Mouse (Mus musculus) ovary, adult 18-20 months (tissue): ENCODE measurements around the gene Mmp25.
"Not testable (repeated sequence)": the region's sequence is repeated elsewhere in the genome, so short reads cannot be mapped to it uniquely, and the experiment has no call there.

Experiments
- DNase-seq: peaks from one replicate; pipeline ENCODE4 v3.0.0; 2022; ENCODE audit warnings: low spot score, mixed read lengths

Gene Mmp25

GRCm38 (mm10) chr17:23600641-23601622 lies 44.1 kb downstream of the Mmp25 start, which contains the start of gene Zscan10:
Gene Zscan10, plus strand, starts transcription at chr17:23600856.
- no peak for DNase-seq

GRCm38 (mm10) chr17:23599605-23600063 lies 45.4 kb downstream of the Mmp25 start:
- DNase-seq: no peak

DNA sequence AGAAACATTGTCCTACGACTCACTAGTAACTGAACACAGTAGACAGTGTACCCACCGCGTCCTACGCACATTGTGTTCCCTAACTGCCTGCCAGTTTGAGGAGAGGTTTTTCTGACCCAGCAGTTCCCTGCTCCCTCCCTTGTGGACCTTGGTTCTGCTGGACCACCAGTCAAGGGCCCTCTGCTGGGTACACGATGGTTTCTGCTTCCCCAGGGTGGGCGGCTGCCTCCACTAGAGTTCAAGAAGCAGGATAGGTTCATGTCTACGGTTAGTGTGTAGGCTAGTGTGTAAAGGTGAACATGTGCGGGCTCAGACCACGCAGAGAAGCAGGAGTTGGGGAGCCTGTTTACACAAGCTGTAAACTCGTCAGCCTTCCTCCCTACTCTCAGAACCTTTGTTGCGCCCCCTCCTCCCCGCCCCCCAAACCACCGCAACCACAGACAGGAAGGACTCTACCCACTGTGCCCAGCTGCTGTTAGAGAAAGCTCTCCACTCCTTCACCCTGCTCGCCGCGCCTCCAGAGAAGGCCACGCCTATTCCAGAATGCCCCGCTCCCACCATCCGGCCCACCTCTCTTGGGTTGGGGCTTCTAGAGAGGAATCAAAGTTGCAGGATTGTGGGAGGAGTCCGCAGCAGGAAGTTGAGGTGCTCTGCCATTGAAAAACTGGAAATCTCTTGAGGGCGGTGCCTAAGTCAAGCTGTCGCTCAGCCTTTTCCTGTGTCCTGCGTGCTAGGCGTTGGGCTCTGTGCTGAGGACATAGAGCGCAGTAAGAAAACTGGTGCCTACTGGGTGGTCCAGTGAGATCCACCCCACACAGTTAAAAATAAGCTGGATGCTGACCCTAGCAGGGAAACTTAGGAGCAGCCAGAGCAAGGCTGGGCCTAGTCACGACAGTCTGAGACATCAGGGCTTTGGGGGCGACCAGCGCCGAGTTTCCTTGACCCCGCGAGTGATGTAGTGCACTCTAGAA lies 46.2 kb downstream of the Mmp25 start, which contains the start of gene Zfp13:
TSS of gene Zfp13 (minus strand) at position 906 of the 971 bp plus-strand sequence.
- DNase-seq: peak; percentile 92

DNA sequence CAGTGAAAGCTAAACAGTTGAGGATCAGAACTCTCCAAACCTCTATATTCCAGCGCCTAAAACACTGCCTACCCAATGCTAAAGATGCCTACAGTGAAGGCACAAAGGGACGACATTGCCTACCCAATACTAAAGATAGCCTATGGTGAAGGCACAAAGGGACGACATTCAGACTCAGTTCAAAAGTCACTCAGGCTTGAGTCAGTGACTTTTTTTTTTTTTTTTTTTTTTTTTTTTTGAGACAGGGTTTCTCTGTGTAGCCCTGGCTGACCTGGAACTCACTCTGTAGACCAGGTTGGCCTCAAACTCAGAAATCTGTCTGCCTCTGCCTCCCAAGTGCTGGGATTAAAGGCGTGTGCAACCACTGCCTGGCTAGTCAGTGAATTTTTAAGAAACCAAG lies 49.9 kb downstream of the Mmp25 start:
- DNase-seq: not testable (repeated sequence)

GRCm38 (mm10) chr17:23592926-23593300 lies 52.2 kb downstream of the Mmp25 start:
- no peak for DNase-seq

- DNase-seq: peak; percentile 93
Observed at GRCm38 (mm10) chr17:23592208-23592925, 52.7 kb downstream of the Mmp25 start.

DNA sequence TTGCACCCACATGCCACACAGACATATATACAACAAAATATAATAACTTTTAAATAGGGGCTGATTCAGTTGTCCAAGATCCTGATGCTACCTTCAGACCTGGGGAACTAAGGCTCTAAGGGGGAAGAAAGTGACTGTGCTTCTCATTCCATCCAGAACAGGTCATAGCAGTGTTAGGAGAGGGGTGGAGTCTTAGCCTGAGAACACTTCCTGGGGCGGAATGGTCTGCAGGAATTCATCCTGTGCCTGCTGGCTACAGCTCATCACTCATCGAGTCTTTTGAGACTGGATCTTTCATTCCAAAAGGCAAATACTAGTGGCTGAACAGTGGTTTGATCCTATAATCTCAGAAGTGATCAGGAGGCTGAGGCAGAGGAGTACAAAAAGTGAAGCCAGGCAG lies 57.8 kb downstream of the Mmp25 start:
- no peak for DNase-seq

DNA sequence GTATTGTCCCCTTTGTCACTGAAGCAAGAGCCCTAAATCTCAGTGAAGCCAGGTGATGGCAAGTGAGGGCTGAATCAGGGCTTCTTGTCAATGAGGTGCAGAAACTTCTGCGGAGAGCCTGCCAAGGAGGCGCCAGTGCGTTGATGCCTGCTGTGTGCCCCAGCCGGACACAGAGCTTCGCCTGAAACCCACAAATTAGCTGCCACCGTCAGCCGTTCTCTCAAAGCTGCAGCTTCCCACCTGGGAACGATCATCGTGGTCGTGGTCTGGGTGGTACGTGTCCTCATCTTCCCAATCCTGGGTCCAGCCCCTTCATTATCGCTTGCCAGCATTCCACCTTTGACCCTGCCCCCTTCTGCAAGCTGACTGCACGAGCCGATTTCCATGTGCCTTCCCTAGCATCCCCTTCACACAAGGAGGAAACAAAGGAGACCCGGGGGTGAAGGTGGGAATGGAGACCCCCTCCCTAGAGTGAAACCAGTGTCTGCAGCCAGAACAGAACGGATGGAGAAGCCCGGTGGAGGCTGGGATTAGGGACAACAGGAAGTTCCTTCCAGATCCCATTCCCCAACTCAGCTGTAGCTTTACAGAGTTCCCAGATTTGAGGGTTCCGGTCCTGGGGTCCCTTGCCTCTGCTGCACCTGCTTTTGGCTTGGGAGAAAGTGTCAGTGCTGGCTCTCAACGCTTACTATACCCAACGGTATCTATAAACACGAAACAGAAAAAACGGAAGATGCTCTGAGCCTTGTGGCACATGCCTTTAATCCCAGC lies 59.2 kb downstream of the Mmp25 start:
- DNase-seq: peak; percentile 20

DNA sequence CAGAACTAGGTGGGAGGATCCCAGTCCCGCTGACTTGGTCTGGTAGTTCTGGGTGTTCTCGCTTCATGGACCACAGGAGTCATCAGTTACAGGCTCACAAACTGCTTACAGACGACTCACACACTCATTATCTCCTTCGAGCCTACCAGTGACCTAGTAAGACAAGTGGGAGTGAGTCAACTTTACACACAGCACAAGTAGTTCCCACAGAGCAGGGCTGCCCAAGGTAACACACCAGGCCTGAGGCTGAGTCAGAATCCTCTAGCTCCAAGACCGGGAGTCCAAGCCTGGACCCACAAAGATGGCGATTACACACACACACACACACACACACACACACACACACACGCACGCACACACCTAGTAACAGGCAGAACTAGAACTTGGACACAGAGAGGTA lies 60.3 kb downstream of the Mmp25 start:
- no peak for DNase-seq
